Mouse (Mus musculus): ENCODE data around the gene Rabl3. TPM values are rescaled to one million over a fixed set of nuclear protein-coding genes. Genes with fewer than 3 reads are reported as not detected.

Gene Rabl3
- polyA plus RNA-seq, 1 experiment, result 8.4 TPM

- no peak for TF ChIP-seq CEBPB (IDR thresholded peaks at IDR 0.05; ENCODE audit: low read depth)
- no peak for TF ChIP-seq FOSL1 (IDR thresholded peaks at IDR 0.05; ENCODE audit: insufficient read depth, low read length, poor library complexity, severe bottlenecking)
- no peak for TF ChIP-seq MYOD1 (IDR thresholded peaks at IDR 0.05; ENCODE audit: control insufficient read depth, insufficient read length, low read depth)
- TF ChIP-seq MYOG (IDR thresholded peaks at IDR 0.05; ENCODE audit: control insufficient read depth, extremely low read depth, insufficient read length), result no peak
- no peak for TF ChIP-seq MAX (IDR thresholded peaks at IDR 0.05)
- no peak for TF ChIP-seq CTCF (IDR thresholded peaks at IDR 0.05; ENCODE audit: control insufficient read depth, insufficient read depth, insufficient read length)
- no peak for TF ChIP-seq USF1 (IDR thresholded peaks at IDR 0.05; ENCODE audit: low read depth)
- H3K79me2 ChIP-seq (ENCODE audit: control insufficient read depth, insufficient read depth), result no peaks in the 10 kb centered on the region
- peaks cover 1% of the 10 kb centered on the region for H3K79me3 ChIP-seq (ENCODE audit: low read depth)
- no peaks in the 10 kb centered on the region for H3K27me3 ChIP-seq (ENCODE audit: control insufficient read depth, insufficient read depth, insufficient read length)
- H3K4me3 ChIP-seq (ENCODE audit: insufficient read depth, poor library complexity, severe bottlenecking), result no peak overlapping the region
- H3ac ChIP-seq (ENCODE audit: control insufficient read depth, insufficient read length, low read depth), result no peak overlapping the region
- peaks cover 55% of the 10 kb centered on the region for H3K36me3 ChIP-seq (ENCODE audit: control insufficient read depth, insufficient read depth)
These were observed 20.0 kb upstream of the Rabl3 start for GRCm38 (mm10) chr16:37519721-37520120.

- peaks cover 54% of the 10 kb centered on the region for H3K36me3 ChIP-seq (ENCODE audit: control insufficient read depth, insufficient read depth)
- no peak overlapping the region for H3ac ChIP-seq (ENCODE audit: control insufficient read depth, insufficient read length, low read depth)
- TF ChIP-seq FOSL1 (IDR thresholded peaks at IDR 0.05; ENCODE audit: insufficient read depth, low read length, poor library complexity, severe bottlenecking), result no peak
- TF ChIP-seq USF1 (IDR thresholded peaks at IDR 0.05; ENCODE audit: low read depth), result no peak
- TF ChIP-seq MYOG (IDR thresholded peaks at IDR 0.05; ENCODE audit: control insufficient read depth, extremely low read depth, insufficient read length), result no peak
- TF ChIP-seq MYOD1 (IDR thresholded peaks at IDR 0.05; ENCODE audit: control insufficient read depth, insufficient read length, low read depth), result no peak
- TF ChIP-seq MAX (IDR thresholded peaks at IDR 0.05), result no peak
- TF ChIP-seq CTCF (IDR thresholded peaks at IDR 0.05; ENCODE audit: control insufficient read depth, insufficient read depth, insufficient read length), result no peak
- TF ChIP-seq CEBPB (IDR thresholded peaks at IDR 0.05; ENCODE audit: low read depth), result no peak
- H3K79me3 ChIP-seq (ENCODE audit: low read depth), result peaks cover 2% of the 10 kb centered on the region
- H3K4me3 ChIP-seq (ENCODE audit: insufficient read depth, poor library complexity, severe bottlenecking), result no peak overlapping the region
- H3K79me2 ChIP-seq (ENCODE audit: control insufficient read depth, insufficient read depth), result no peaks in the 10 kb centered on the region
- H3K27me3 ChIP-seq (ENCODE audit: control insufficient read depth, insufficient read depth, insufficient read length), result no peaks in the 10 kb centered on the region
These were observed 19.3 kb upstream of the Rabl3 start for GRCm38 (mm10) chr16:37520190-37521040.

- H3K36me3 ChIP-seq (ENCODE audit: control insufficient read depth, insufficient read depth), result peaks cover 45% of the 10 kb centered on the region
These were observed 17.5 kb upstream of the Rabl3 start for GRCm38 (mm10) chr16:37522100-37522697.

GRCm38 (mm10) chr16:37525121-37525520 is 14.6 kb upstream of the Rabl3 start:
- Histone ChIP-seq H3K79me3 (ENCODE audit: low read depth) (peaks cover 7% of the 10 kb centered on the region), H3K27me3 (ENCODE audit: control insufficient read depth, insufficient read depth, insufficient read length) (no peaks in the 10 kb centered on the region), H3K36me3 (ENCODE audit: control insufficient read depth, insufficient read depth) (peaks cover 35% of the 10 kb centered on the region), H3K79me2 (ENCODE audit: control insufficient read depth, insufficient read depth) (peaks cover 38% of the 10 kb centered on the region), H3ac (ENCODE audit: control insufficient read depth, insufficient read length, low read depth) (no peak overlapping the region), H3K4me3 (ENCODE audit: insufficient read depth, poor library complexity, severe bottlenecking) (no peak overlapping the region)
- TF ChIP-seq MAX (IDR thresholded peaks at IDR 0.05), result no peak
- no peak for TF ChIP-seq CEBPB (IDR thresholded peaks at IDR 0.05; ENCODE audit: low read depth)

More at GRCm38 (mm10) chr16:37522100-37522697, 17.5 kb upstream of the Rabl3 start:
- peaks cover 7% of the 10 kb centered on the region for H3K79me3 ChIP-seq (ENCODE audit: low read depth)
- no peaks in the 10 kb centered on the region for H3K27me3 ChIP-seq (ENCODE audit: control insufficient read depth, insufficient read depth, insufficient read length)
- TF ChIP-seq CEBPB (IDR thresholded peaks at IDR 0.05; ENCODE audit: low read depth), result no peak
- TF ChIP-seq MYOG (IDR thresholded peaks at IDR 0.05; ENCODE audit: control insufficient read depth, extremely low read depth, insufficient read length), result no peak
- TF ChIP-seq FOSL1 (IDR thresholded peaks at IDR 0.05; ENCODE audit: insufficient read depth, low read length, poor library complexity, severe bottlenecking), result no peak
- no peak for TF ChIP-seq MYOD1 (IDR thresholded peaks at IDR 0.05; ENCODE audit: control insufficient read depth, insufficient read length, low read depth)
- TF ChIP-seq CTCF (IDR thresholded peaks at IDR 0.05; ENCODE audit: control insufficient read depth, insufficient read depth, insufficient read length), result no peak
- no peak for TF ChIP-seq USF1 (IDR thresholded peaks at IDR 0.05; ENCODE audit: low read depth)
- TF ChIP-seq MAX (IDR thresholded peaks at IDR 0.05), result no peak
- no peak overlapping the region for H3ac ChIP-seq (ENCODE audit: control insufficient read depth, insufficient read length, low read depth)
- H3K79me2 ChIP-seq (ENCODE audit: control insufficient read depth, insufficient read depth), result peaks cover 15% of the 10 kb centered on the region
- H3K4me3 ChIP-seq (ENCODE audit: insufficient read depth, poor library complexity, severe bottlenecking), result no peak overlapping the region

GRCm38 (mm10) chr16:37526688-37527223 is 12.9 kb upstream of the Rabl3 start:
- Histone ChIP-seq H3K27me3 (ENCODE audit: control insufficient read depth, insufficient read depth, insufficient read length) (no peaks in the 10 kb centered on the region), H3K36me3 (ENCODE audit: control insufficient read depth, insufficient read depth) (peaks cover 20% of the 10 kb centered on the region), H3K79me3 (ENCODE audit: low read depth) (peaks cover 17% of the 10 kb centered on the region), H3K4me3 (ENCODE audit: insufficient read depth, poor library complexity, severe bottlenecking) (no peak overlapping the region), H3ac (ENCODE audit: control insufficient read depth, insufficient read length, low read depth) (no peak overlapping the region), H3K79me2 (ENCODE audit: control insufficient read depth, insufficient read depth) (peaks cover 53% of the 10 kb centered on the region)
- TF ChIP-seq MYOG (IDR thresholded peaks at IDR 0.05; ENCODE audit: control insufficient read depth, extremely low read depth, insufficient read length), result no peak
- TF ChIP-seq MAX (IDR thresholded peaks at IDR 0.05), result no peak
- no peak for TF ChIP-seq CEBPB (IDR thresholded peaks at IDR 0.05; ENCODE audit: low read depth)
- no peak for TF ChIP-seq USF1 (IDR thresholded peaks at IDR 0.05; ENCODE audit: low read depth)
- no peak for TF ChIP-seq CTCF (IDR thresholded peaks at IDR 0.05; ENCODE audit: control insufficient read depth, insufficient read depth, insufficient read length)
- no peak for TF ChIP-seq MYOD1 (IDR thresholded peaks at IDR 0.05; ENCODE audit: control insufficient read depth, insufficient read length, low read depth)
- TF ChIP-seq FOSL1 (IDR thresholded peaks at IDR 0.05; ENCODE audit: insufficient read depth, low read length, poor library complexity, severe bottlenecking), result no peak
